Mouse (Mus musculus) heart, embryonic 10.5 days (tissue): Measurements from ENCODE around the gene Gm10300. TPM values are rescaled to one million over a fixed set of nuclear protein-coding genes. Genes with fewer than 3 reads are reported as not detected.

Source experiments
- DNase-seq: peaks from one replicate; pipeline ENCODE4 v3.0.0-alpha.2; 2017; ENCODE audit warnings: low spot score
- H3K27ac ChIP-seq: fragments of 300-500 bp; sonication (generic); 2 replicates; pipeline ENCODE4 v1.5.1; 2016; ENCODE audit warnings: mild to moderate bottlenecking
- H3K27me3 ChIP-seq: fragments of 300-500 bp; sonication (generic); 2 replicates; pipeline ENCODE4 v1.6.1; 2016; ENCODE audit warnings: mild to moderate bottlenecking; ENCODE audit not compliant: poor library complexity, insufficient read depth, severe bottlenecking
- H3K36me3 ChIP-seq: fragments of 300-500 bp; sonication (generic); 2 replicates; pipeline ENCODE4 v1.6.1; 2016; ENCODE audit warnings: mild to moderate bottlenecking, moderate library complexity
- H3K4me1 ChIP-seq: fragments of 300-500 bp; sonication (generic); 2 replicates; pipeline ENCODE4 v1.6.1; 2016; ENCODE audit warnings: mild to moderate bottlenecking
- H3K4me3 ChIP-seq: fragments of 300-500 bp; sonication (generic); 2 replicates; pipeline ENCODE4 v1.5.1; 2016; ENCODE audit warnings: mild to moderate bottlenecking, moderate library complexity
- H3K9me3 ChIP-seq: fragments of 300-500 bp; sonication (generic); 2 replicates; pipeline ENCODE4 v1.6.1; 2016; ENCODE audit warnings: mild to moderate bottlenecking, moderate library complexity
- WGBS: fragments of 180-500 bp; shearing (Covaris S2); methylation state at CpG from one replicate; pipeline ENCODE4 v1.1.7; 2016; 5-methylcytosine and 5-hydroxymethylcytosine counted together
- polyA plus RNA-seq: library from polyadenylated mRNA; unstranded; fragments of >200 nt; fragmentation: Nextera tagmentation; extraction: Ambion mirVana; gene quantifications from 2 replicates; pipeline ENCODE4 v1.2.1, GENCODE M21; 2016

The Gm10300 gene
- 0.10 TPM in 1 of 2 replicates, not detected in the other for polyA plus RNA-seq

DNA sequence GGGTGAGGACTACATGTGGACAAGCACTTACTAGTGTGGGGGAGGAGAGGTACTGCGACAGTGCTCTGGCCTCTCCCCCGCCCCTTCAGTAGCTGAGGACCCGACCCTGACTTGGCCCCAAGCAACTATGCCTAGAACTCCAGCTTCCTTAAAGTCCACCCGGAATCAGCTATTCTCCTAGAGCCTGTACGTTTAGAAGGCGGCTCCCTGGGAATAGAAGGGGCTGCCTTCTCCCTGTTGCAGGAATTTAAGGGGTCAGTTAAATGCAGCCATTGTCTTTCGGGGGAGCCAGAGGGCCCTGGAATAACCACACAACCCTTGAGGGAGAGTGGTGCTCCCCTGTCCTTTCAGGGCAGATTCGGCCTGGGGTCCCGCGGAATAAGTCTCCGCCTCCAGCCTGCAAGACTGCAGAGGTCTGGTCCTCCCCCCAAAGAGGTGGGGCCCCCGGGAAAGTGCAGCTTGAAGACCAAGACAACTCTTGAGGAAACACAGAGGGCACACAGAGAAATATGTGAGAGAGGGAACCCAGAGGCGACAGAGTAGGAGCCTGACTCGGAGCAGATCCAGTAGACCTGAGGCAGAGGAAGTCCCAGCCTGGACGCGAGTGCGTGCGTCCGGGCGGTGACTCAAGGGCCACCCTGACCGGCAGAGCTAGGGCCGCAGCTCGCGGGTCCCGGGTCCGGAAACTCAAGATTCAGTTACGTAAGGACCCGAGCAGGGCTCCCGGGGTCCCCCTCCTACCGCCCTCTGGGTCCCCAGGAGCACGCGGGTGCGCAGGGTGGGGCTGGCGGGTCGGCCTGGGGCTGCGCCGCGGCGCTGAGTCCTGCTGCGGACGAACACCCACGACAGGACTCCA is at the start of gene Gm10300:
Gm10300 (plus strand) TSS at position 621 of the 856 bp plus-strand sequence.
- Histone ChIP-seq H3K36me3 (0 out of 2 replicates have a peak, but pooled peaks cover 3% of the 10 kb centered on the region), H3K4me1 (peaks cover 90% of the 10 kb centered on the region), H3K27ac (peak within 1 kb of the TSS; percentile 94), H3K9me3 (no peaks in the 10 kb centered on the region), H3K4me3 (peak within 1 kb of the TSS; percentile 94), H3K27me3 (peaks cover 5% of the 10 kb centered on the region; the same call in 1 of the 2 replicates)
- no peak for DNase-seq
- under 1% methylated on average over 42 of the region's 42 CpGs for WGBS

- H3K9me3 ChIP-seq = no peaks in the 10 kb centered on the region
- H3K27ac ChIP-seq = 0 out of 2 replicates have a peak overlapping the region, but pooled peaks have one; percentile 36
- no peak for DNase-seq
- H3K27me3 ChIP-seq = no peaks in the 10 kb centered on the region
- H3K4me3 ChIP-seq = no peak overlapping the region
- 77% methylated on average over 2 of the region's 2 CpGs for WGBS
- peaks cover 8% of the 10 kb centered on the region for H3K36me3 ChIP-seq
- peaks cover 12% of the 10 kb centered on the region for H3K4me1 ChIP-seq
These were observed 49.2 kb upstream of the Gm10300 start for GRCm38 (mm10) chr4:132025264-132025663.

DNA sequence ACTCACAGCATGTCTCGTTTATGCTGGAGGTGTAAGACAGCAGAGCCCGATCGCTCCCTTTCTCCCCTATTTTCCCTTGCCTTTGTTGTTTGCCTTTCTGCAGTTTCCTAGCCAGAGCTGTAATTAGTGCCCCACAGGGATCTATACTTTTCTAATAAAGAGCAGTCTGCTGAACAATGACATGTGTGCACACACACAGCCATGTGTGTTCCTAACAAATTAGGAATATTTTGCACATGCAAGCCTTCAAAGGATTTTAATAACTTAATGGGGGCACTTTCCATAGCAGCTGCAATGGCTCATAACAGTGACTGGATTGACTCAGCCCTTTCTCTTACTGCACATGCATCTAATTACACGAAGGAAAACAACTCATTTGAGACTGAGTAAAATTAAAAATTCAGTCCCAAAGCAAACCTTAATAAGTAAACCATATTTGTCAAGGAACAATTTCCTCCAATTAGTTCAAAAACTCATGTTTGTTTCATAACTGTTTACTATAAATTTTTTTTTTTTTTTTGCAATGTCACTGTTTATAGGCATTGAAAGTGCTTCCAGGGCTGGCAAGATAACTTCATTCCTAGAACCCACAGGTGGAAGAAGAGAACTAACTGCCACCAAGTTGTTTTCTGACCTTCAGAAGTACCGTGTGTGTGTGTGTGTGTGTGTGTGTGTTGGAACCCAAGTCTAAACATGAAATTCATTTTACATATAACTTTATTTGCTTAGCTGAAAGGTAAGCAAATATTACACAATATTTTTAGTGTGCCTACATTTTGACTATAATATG is 48.6 kb upstream of the Gm10300 start:
- Histone ChIP-seq H3K27ac (peak overlapping the region; percentile 37; the same call in 1 of the 2 replicates), H3K27me3 (no peaks in the 10 kb centered on the region), H3K36me3 (peaks cover 8% of the 10 kb centered on the region), H3K4me1 (peaks cover 11% of the 10 kb centered on the region), H3K9me3 (no peaks in the 10 kb centered on the region), H3K4me3 (no peak overlapping the region)
- no peak for DNase-seq
- 56% methylated on average over 5 of the region's 5 CpGs for WGBS

DNA sequence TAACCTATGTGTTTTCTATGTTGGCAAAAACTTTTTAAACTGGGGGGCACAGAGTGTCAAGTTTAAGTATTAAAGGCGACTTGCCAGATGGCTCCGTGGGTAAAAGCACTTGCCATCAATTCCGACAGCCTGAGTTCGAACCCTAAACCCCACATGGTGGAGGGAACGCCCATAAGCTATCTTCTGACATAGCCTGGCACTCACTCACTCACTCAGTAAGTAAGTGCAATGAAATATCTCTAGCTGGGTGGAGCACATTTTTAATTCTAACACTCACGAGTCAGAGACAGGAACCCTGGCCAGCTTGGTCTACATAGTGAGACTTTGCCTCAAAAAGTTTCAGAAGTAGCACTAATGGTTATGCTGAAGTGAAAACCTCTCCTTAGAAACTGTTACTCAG is 47.3 kb upstream of the Gm10300 start:
- DNase-seq = no peak
- Histone ChIP-seq H3K27me3 (no peaks in the 10 kb centered on the region), H3K4me1 (peaks cover 16% of the 10 kb centered on the region), H3K36me3 (peaks cover 8% of the 10 kb centered on the region), H3K27ac (no peak overlapping the region), H3K4me3 (no peak overlapping the region), H3K9me3 (no peaks in the 10 kb centered on the region)
- WGBS = 79% methylated on average over 6 of the region's 6 CpGs

GRCm38 (mm10) chr4:132027806-132028205 is 46.7 kb upstream of the Gm10300 start:
- Histone ChIP-seq H3K27ac (no peak overlapping the region), H3K4me3 (no peak overlapping the region), H3K9me3 (no peaks in the 10 kb centered on the region), H3K36me3 (peaks cover 3% of the 10 kb centered on the region), H3K27me3 (no peaks in the 10 kb centered on the region), H3K4me1 (peaks cover 16% of the 10 kb centered on the region)
- no peak for DNase-seq
- WGBS = 98% methylated on average over 1 of the region's 1 CpGs

- Histone ChIP-seq H3K4me3 (no peak overlapping the region), H3K4me1 (peaks cover 16% of the 10 kb centered on the region), H3K9me3 (no peaks in the 10 kb centered on the region), H3K27me3 (no peaks in the 10 kb centered on the region), H3K27ac (no peak overlapping the region), H3K36me3 (peaks cover 5% of the 10 kb centered on the region; the same call in 1 of the 2 replicates)
- no peak for DNase-seq
- 58% methylated on average over 10 of the region's 10 CpGs for WGBS
These were observed 44.4 kb upstream of the Gm10300 start for GRCm38 (mm10) chr4:132029851-132030741.

DNA sequence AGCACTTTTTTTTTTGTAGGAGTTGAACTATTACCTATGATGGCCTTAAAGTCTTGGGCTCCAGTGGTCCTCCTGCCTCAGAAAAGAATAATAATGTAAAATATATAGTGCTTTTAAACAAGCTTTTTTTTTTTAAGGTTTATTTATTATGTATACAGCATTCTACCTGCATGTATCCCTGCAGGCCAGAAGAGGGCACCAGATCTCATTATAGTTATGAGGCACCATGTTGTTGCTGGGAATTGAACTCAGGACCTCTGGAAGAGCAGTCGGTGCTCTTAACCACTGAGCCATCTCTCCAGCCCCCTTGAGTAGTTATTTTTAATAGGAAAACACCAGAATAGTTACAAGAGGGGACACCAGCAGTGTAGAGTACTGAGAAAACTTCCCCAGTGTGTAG is 41.3 kb upstream of the Gm10300 start:
- no peak for DNase-seq
- H3K9me3 ChIP-seq = no peaks in the 10 kb centered on the region
- no peaks in the 10 kb centered on the region for H3K27me3 ChIP-seq
- H3K36me3 ChIP-seq = peaks cover 5% of the 10 kb centered on the region; the same call in 1 of the 2 replicates
- H3K4me1 ChIP-seq = peaks cover 25% of the 10 kb centered on the region
- no peak overlapping the region for H3K4me3 ChIP-seq
- WGBS = 68% methylated on average over 1 of the region's 1 CpGs
- H3K27ac ChIP-seq = no peak overlapping the region

DNA sequence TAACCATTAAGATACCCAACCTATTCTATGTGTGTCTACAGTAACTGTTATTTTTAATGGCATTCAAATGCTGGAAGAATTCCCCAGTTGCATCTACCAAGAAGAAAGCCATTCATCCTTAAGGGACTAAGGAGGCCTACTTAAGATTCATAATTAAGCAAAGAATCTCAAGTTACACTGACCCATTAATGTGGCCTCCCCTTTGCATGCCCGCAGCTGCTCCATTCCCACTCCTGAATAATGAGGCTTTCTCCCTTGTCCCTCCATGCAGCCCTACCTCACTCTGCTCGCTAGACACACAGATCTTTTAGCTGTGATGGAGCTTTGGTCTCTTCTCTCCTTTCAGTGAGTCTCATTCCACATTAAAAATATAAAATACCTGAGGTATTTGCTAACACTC is 40.3 kb upstream of the Gm10300 start:
- H3K27ac ChIP-seq = no peak overlapping the region
- H3K36me3 ChIP-seq = peaks cover 5% of the 10 kb centered on the region; the same call in 1 of the 2 replicates
- 70% methylated on average over 2 of the region's 2 CpGs for WGBS
- no peaks in the 10 kb centered on the region for H3K27me3 ChIP-seq
- no peaks in the 10 kb centered on the region for H3K9me3 ChIP-seq
- H3K4me3 ChIP-seq = no peak overlapping the region
- no peak for DNase-seq
- peaks cover 30% of the 10 kb centered on the region for H3K4me1 ChIP-seq

GRCm38 (mm10) chr4:132037137-132037536 is 37.4 kb upstream of the Gm10300 start:
- Histone ChIP-seq H3K4me1 (peaks cover 21% of the 10 kb centered on the region), H3K27ac (no peak overlapping the region), H3K27me3 (no peaks in the 10 kb centered on the region), H3K9me3 (no peaks in the 10 kb centered on the region), H3K36me3 (peaks cover 5% of the 10 kb centered on the region; the same call in 1 of the 2 replicates), H3K4me3 (no peak overlapping the region)
- WGBS = 81% methylated on average over 5 of the region's 5 CpGs
- DNase-seq = no peak

DNA sequence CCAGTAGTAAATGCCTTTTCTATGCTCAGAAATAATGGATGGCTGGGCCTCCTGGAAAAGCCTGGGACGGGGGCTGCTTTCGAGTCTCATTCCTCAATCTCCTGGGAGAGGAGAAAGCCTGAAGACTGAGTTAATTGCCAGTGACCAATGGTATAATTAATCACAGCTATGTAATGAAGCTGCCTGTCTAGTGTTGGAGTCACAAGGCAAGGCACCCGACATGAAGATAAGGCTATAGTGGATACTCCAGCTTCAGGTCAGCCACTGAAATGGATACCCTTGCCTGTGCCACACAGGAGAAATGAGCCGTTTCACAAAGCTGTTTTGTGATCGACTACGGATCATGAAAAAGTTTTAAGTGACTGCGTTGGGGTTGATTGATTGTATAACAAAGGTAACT is 36.5 kb upstream of the Gm10300 start:
- Histone ChIP-seq H3K9me3 (no peaks in the 10 kb centered on the region), H3K27ac (no peak overlapping the region), H3K36me3 (peaks cover 5% of the 10 kb centered on the region; the same call in 1 of the 2 replicates), H3K4me1 (peaks cover 21% of the 10 kb centered on the region), H3K4me3 (no peak overlapping the region), H3K27me3 (no peaks in the 10 kb centered on the region)
- no peak for DNase-seq
- 65% methylated on average over 7 of the region's 7 CpGs for WGBS

GRCm38 (mm10) chr4:132038809-132039208 is 35.7 kb upstream of the Gm10300 start:
- Histone ChIP-seq H3K36me3 (no peaks in the 10 kb centered on the region), H3K27me3 (no peaks in the 10 kb centered on the region), H3K4me1 (peaks cover 21% of the 10 kb centered on the region), H3K9me3 (no peaks in the 10 kb centered on the region), H3K27ac (no peak overlapping the region), H3K4me3 (no peak overlapping the region)
- 69% methylated on average over 2 of the region's 2 CpGs for WGBS
- no peak for DNase-seq

GRCm38 (mm10) chr4:132039521-132039920 is 35.0 kb upstream of the Gm10300 start:
- Histone ChIP-seq H3K27ac (no peak overlapping the region), H3K4me1 (peaks cover 21% of the 10 kb centered on the region), H3K36me3 (no peaks in the 10 kb centered on the region), H3K27me3 (no peaks in the 10 kb centered on the region), H3K9me3 (no peaks in the 10 kb centered on the region), H3K4me3 (no peak overlapping the region)
- no peak for DNase-seq
- 86% methylated on average over 2 of the region's 2 CpGs for WGBS
